Mouse (Mus musculus) bone marrow macrophage, adult 2 months (primary cell): ENCODE data around the gene Olfr315.

Experiments
- CTCF ChIP-seq: IDR thresholded peaks from 2 replicates; pipeline ENCODE4 v1.5.1; 2012; ENCODE audit warnings: low read depth, mild to moderate bottlenecking, low read length, moderate library complexity
- POLR2A ChIP-seq: IDR thresholded peaks from 2 replicates; pipeline ENCODE4 v1.6.1; 2012; ENCODE audit warnings: mild to moderate bottlenecking, low read depth, low read length, borderline replicate concordance

DNA sequence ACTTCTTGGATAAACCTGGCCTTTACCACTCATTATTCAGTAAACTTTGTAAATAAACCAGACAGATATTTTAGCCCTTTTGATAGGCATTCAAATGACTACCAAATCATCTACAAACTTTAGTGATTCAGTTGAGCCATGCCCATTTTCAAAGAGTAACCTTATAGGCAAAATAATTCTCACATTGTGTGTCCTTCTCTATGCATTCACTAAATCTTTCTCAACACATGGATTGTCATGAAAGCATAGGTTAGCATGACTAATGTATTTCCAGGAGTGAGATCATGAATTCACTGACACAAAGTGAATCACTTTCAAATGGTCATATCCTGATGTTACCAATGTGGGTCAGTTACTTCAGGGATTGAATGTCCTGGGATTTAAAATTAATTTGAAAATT lies at the start of gene Olfr315:
- TF ChIP-seq POLR2A (no peak), CTCF (no peak)
